Mouse (Mus musculus) limb, embryonic 14.5 days (tissue): ENCODE measurements at regions not wholly inside any gene's neighbourhood (a gene's known extent, or its start where the extent isn't known, plus 50 kb on each side); places are given as distances from the start of the nearest gene placed in this dataset.

ENCODE experiments used
- ATAC-seq: fragments of 200-750 bp; cut with Nextera tagmentation; 2 replicates; pipeline ENCODE4 v1.8.0; 2017; ENCODE audit warnings: low read depth, moderate number of reproducible peaks, moderate TSS enrichment; ENCODE audit not compliant: low FRiP score
- DNase-seq: peaks from one replicate; pipeline ENCODE4 v3.0.0-alpha.2; 2015; ENCODE audit warnings: low spot score
- H3K27ac ChIP-seq: fragments of 300-500 bp; sonication (generic); replicated peaks from 2 replicates; pipeline ENCODE4 v1.5.1; 2014; ENCODE audit warnings: low read depth, mild to moderate bottlenecking, low read length, moderate library complexity, mixed read lengths
- H3K27me3 ChIP-seq: fragments of 300-500 bp; sonication (generic); 2 replicates; pipeline ENCODE4 v1.6.1; 2014; ENCODE audit warnings: low read length, mixed read lengths; ENCODE audit not compliant: control insufficient read depth, insufficient read depth
- H3K36me3 ChIP-seq: fragments of 300-500 bp; sonication (generic); 2 replicates; pipeline ENCODE4 v1.6.1; 2014; ENCODE audit warnings: mild to moderate bottlenecking, low read length, moderate library complexity, mixed read lengths; ENCODE audit not compliant: control insufficient read depth, insufficient read depth
- H3K4me1 ChIP-seq: fragments of 300-500 bp; sonication (generic); 2 replicates; pipeline ENCODE4 v1.6.1; 2014; ENCODE audit warnings: antibody characterized with exemption, low read length, mixed read lengths; ENCODE audit not compliant: control insufficient read depth, insufficient read depth
- H3K4me2 ChIP-seq: fragments of 300-500 bp; sonication (generic); replicated peaks from 2 replicates; pipeline ENCODE4 v1.6.1; 2014; ENCODE audit warnings: low read depth, mild to moderate bottlenecking, low read length, moderate library complexity; ENCODE audit not compliant: severe bottlenecking
- H3K4me3 ChIP-seq: fragments of 300-500 bp; sonication (generic); replicated peaks from 2 replicates; pipeline ENCODE4 v1.5.1; 2014; ENCODE audit warnings: low read length
- H3K9ac ChIP-seq: fragments of 300-500 bp; sonication (generic); 2 replicates; pipeline ENCODE4 v1.6.1; 2014; ENCODE audit warnings: mild to moderate bottlenecking, low read depth, low read length, moderate library complexity; ENCODE audit not compliant: severe bottlenecking
- H3K9me3 ChIP-seq: fragments of 300-500 bp; sonication (generic); 2 replicates; pipeline ENCODE4 v1.6.1; 2016; ENCODE audit warnings: low read length; ENCODE audit not compliant: control insufficient read depth
- POLR2A ChIP-seq: fragments of 200-500 bp; IDR thresholded peaks from 2 replicates; pipeline ENCODE4 v1.8.0; 2012; ENCODE audit warnings: inconsistent platforms, mild to moderate bottlenecking, moderate library complexity, borderline replicate concordance; ENCODE audit not compliant: insufficient read depth, insufficient read length; ENCODE audit errors: extremely low read depth
- WGBS: fragments of 180-500 bp; shearing (Covaris S2); extraction: QIAGEN DNeasy Blood & Tissue Kit; methylation state at CpG from one replicate; pipeline ENCODE4 v1.1.7; 2014; 5-methylcytosine and 5-hydroxymethylcytosine counted together

GRCm38 (mm10) chr10:111670666-111671065 lies 164.6 kb downstream of the Phlda1 start:
- H3K27me3 ChIP-seq: no peaks in the 10 kb centered on the region
- H3K36me3 ChIP-seq: no peaks in the 10 kb centered on the region
- no peaks in the 10 kb centered on the region for H3K9me3 ChIP-seq
- DNase-seq: peak; percentile 34
- ATAC-seq: peak; percentile 39; the same call in 1 of the 2 replicates
- no peak overlapping the region for H3K4me2 ChIP-seq
- peak overlapping the region; percentile 10; the same call in 1 of the 2 replicates for H3K27ac ChIP-seq
- H3K9ac ChIP-seq: no peak overlapping the region
- WGBS: 83% methylated on average over 14 of the region's 14 CpGs
- H3K4me1 ChIP-seq: peaks cover 20% of the 10 kb centered on the region
- no peak overlapping the region for H3K4me3 ChIP-seq
- TF ChIP-seq POLR2A: no peak

- DNase-seq: peak; percentile 84
- Histone ChIP-seq H3K4me3 (no peak overlapping the region), H3K36me3 (no peaks in the 10 kb centered on the region), H3K4me2 (no peak overlapping the region), H3K9me3 (no peaks in the 10 kb centered on the region), H3K27ac (0 out of 2 replicates have a peak overlapping the region, but pooled peaks have one; percentile 14), H3K4me1 (peaks cover 20% of the 10 kb centered on the region), H3K9ac (no peak overlapping the region), H3K27me3 (no peaks in the 10 kb centered on the region)
- no peak for TF ChIP-seq POLR2A
- peak; percentile 77; the same call in 1 of the 2 replicates for ATAC-seq
- WGBS: 30% methylated on average over 12 of the region's 12 CpGs
Observed at GRCm38 (mm10) chr10:111672454-111673316, 166.6 kb downstream of the Phlda1 start.

GRCm38 (mm10) chr10:111673317-111673610 lies 167.2 kb downstream of the Phlda1 start:
- no peak overlapping the region for H3K4me2 ChIP-seq
- DNase-seq (no peak), ATAC-seq (0 out of 2 replicates have a peak, but pooled peaks have one; percentile 3)
- H3K27ac ChIP-seq: no peak overlapping the region
- peaks cover 20% of the 10 kb centered on the region for H3K4me1 ChIP-seq
- H3K4me3 ChIP-seq: no peak overlapping the region
- H3K27me3 ChIP-seq: no peaks in the 10 kb centered on the region
- no peak for TF ChIP-seq POLR2A
- no peaks in the 10 kb centered on the region for H3K36me3 ChIP-seq
- H3K9me3 ChIP-seq: no peaks in the 10 kb centered on the region
- no peak overlapping the region for H3K9ac ChIP-seq

- no peak for ATAC-seq
- Histone ChIP-seq H3K27ac (no peak overlapping the region), H3K9me3 (no peaks in the 10 kb centered on the region), H3K36me3 (no peaks in the 10 kb centered on the region), H3K4me3 (no peak overlapping the region), H3K4me1 (peaks cover 12% of the 10 kb centered on the region), H3K27me3 (no peaks in the 10 kb centered on the region), H3K9ac (no peak overlapping the region), H3K4me2 (no peak overlapping the region)
- 70% methylated on average over 4 of the region's 4 CpGs for WGBS
- no peak for TF ChIP-seq POLR2A
- no peak for DNase-seq
Observed at GRCm38 (mm10) chr10:111676255-111676654, 170.2 kb downstream of the Phlda1 start.

GRCm38 (mm10) chr10:111680919-111681318 lies 174.8 kb downstream of the Phlda1 start:
- Histone ChIP-seq H3K27ac (no peak overlapping the region), H3K4me2 (no peak overlapping the region), H3K9ac (no peak overlapping the region), H3K4me1 (no peaks in the 10 kb centered on the region), H3K9me3 (no peaks in the 10 kb centered on the region), H3K4me3 (no peak overlapping the region), H3K36me3 (no peaks in the 10 kb centered on the region), H3K27me3 (no peaks in the 10 kb centered on the region)
- DNase-seq (no peak), ATAC-seq (no peak)
- 86% methylated on average over 4 of the region's 4 CpGs for WGBS
- TF ChIP-seq POLR2A: no peak
